Mouse (Mus musculus) hindbrain, embryonic 15.5 days (tissue): ENCODE results near the gene Rtca. TPM values are rescaled to one million over a fixed set of nuclear protein-coding genes. Genes with fewer than 3 reads are reported as not detected.

Experiments
- ATAC-seq: fragments of 200-750 bp; cut with Nextera tagmentation; 2 replicates; pipeline ENCODE4 v1.8.0; 2017; ENCODE audit warnings: low read depth, moderate number of reproducible peaks, moderate TSS enrichment; ENCODE audit not compliant: low FRiP score
- H3K27ac ChIP-seq: fragments of 300-500 bp; sonication (generic); replicated peaks from 2 replicates; pipeline ENCODE4 v1.5.1; 2015; ENCODE audit warnings: mild to moderate bottlenecking, inconsistent platforms
- H3K27me3 ChIP-seq: fragments of 300-500 bp; sonication (generic); 2 replicates; pipeline ENCODE4 v1.6.1; 2015; ENCODE audit warnings: control low read depth, inconsistent platforms
- H3K36me3 ChIP-seq: fragments of 300-500 bp; sonication (generic); 2 replicates; pipeline ENCODE4 v1.6.1; 2015; ENCODE audit warnings: control low read depth, inconsistent platforms
- H3K4me1 ChIP-seq: fragments of 300-500 bp; sonication (generic); replicated peaks from 2 replicates; pipeline ENCODE4 v1.6.1; 2015; ENCODE audit warnings: control low read depth, inconsistent platforms
- H3K4me2 ChIP-seq: fragments of 300-500 bp; sonication (generic); 2 replicates; pipeline ENCODE4 v1.6.1; 2015; ENCODE audit warnings: moderate library complexity, mild to moderate bottlenecking, inconsistent platforms
- H3K4me3 ChIP-seq: fragments of 300-500 bp; sonication (generic); 2 replicates; pipeline ENCODE4 v1.5.1; 2015; ENCODE audit warnings: mild to moderate bottlenecking, inconsistent platforms
- H3K9ac ChIP-seq: fragments of 300-500 bp; sonication (generic); 2 replicates; pipeline ENCODE4 v1.6.1; 2015; ENCODE audit warnings: inconsistent platforms
- H3K9me3 ChIP-seq: fragments of 300-500 bp; sonication (generic); 2 replicates; pipeline ENCODE4 v1.6.1; 2016; ENCODE audit warnings: control low read depth, inconsistent platforms
- WGBS: fragments of 180-500 bp; shearing (Covaris S2); methylation state at CpG from one replicate; pipeline ENCODE4 v1.1.7; 2015; 5-methylcytosine and 5-hydroxymethylcytosine counted together
- polyA plus RNA-seq: library from polyadenylated mRNA; unstranded; fragments of >200 nt; fragmentation: Nextera tagmentation; extraction: Ambion mirVana; gene quantifications from 2 replicates; pipeline ENCODE4 v1.2.1, GENCODE M21; 2015

Gene Rtca
- polyA plus RNA-seq, 1 experiment from 2014 or later, result 109 TPM

DNA sequence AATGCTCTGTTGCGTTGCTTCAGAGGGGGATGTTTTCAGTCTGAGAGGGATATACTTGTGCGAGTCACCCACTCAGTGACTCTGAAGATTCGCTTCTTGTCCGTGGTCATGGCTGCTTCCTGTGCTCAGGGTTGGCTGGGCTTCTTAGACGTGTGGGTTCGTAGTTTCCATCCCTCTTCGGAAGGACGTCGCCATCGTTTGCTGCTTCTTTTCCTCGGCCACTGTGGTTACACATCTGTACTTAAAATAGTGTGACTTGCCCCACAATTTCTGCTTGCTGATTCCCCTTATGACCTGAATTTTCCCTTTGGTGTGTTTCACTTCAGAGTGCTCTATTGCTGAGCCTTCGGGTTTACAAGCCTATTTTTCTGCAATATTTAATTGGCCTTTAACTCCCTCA, 42.3 kb downstream of the Rtca start:
- H3K36me3 ChIP-seq, result no peaks in the 10 kb centered on the region
- H3K4me2 ChIP-seq, result no peak overlapping the region
- WGBS, result 93% methylated on average over 12 of the region's 12 CpGs
- no peak overlapping the region for H3K27ac ChIP-seq
- H3K9me3 ChIP-seq, result no peaks in the 10 kb centered on the region
- no peak for ATAC-seq
- H3K4me3 ChIP-seq, result no peak overlapping the region
- no peaks in the 10 kb centered on the region for H3K4me1 ChIP-seq
- no peaks in the 10 kb centered on the region for H3K27me3 ChIP-seq
- no peak overlapping the region for H3K9ac ChIP-seq

- ATAC-seq, result no peak
- H3K4me3 ChIP-seq, result no peak overlapping the region
These were observed 43.7 kb downstream of the Rtca start for GRCm38 (mm10) chr3:116464318-116464717.

DNA sequence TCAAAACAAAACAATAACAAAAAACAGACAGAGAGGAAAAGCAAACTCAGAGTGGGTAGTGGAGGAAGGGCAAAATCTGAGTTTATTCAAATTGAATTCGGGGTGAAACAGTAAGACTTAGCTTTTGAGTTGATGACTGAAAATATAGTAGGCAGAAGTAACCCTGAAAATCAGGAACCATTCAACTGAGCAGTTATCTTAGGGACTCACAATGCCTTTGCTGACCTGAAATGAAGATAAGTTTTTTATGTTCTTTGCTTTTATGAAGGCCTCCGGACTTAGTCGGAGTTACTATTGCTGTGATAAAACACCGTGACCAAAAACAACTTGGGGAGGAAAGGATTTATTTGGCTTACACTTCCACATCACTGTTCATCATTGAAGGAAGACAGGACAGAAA, 47.0 kb downstream of the Rtca start:
- Histone ChIP-seq H3K27me3 (no peaks in the 10 kb centered on the region), H3K4me1 (no peaks in the 10 kb centered on the region), H3K4me2 (no peak overlapping the region), H3K27ac (no peak overlapping the region), H3K9ac (no peak overlapping the region), H3K36me3 (no peaks in the 10 kb centered on the region), H3K9me3 (0 out of 2 replicates have a peak, but pooled peaks cover 4% of the 10 kb centered on the region), H3K4me3 (no peak overlapping the region)
- ATAC-seq, result no peak
- 90% methylated on average over 4 of the region's 4 CpGs for WGBS

More at GRCm38 (mm10) chr3:116464318-116464717, 43.7 kb downstream of the Rtca start:
- no peaks in the 10 kb centered on the region for H3K27me3 ChIP-seq
- H3K9me3 ChIP-seq, result no peaks in the 10 kb centered on the region
- no peak overlapping the region for H3K4me2 ChIP-seq
- H3K9ac ChIP-seq, result no peak overlapping the region
- no peaks in the 10 kb centered on the region for H3K4me1 ChIP-seq
- no peaks in the 10 kb centered on the region for H3K36me3 ChIP-seq
- 55% methylated on average over 2 of the region's 2 CpGs for WGBS
- no peak overlapping the region for H3K27ac ChIP-seq

- Histone ChIP-seq H3K27me3 (no peaks in the 10 kb centered on the region), H3K27ac (no peak overlapping the region), H3K36me3 (no peaks in the 10 kb centered on the region), H3K4me1 (no peaks in the 10 kb centered on the region), H3K4me2 (no peak overlapping the region), H3K9ac (no peak overlapping the region), H3K9me3 (0 out of 2 replicates have a peak, but pooled peaks cover 4% of the 10 kb centered on the region), H3K4me3 (no peak overlapping the region)
- WGBS, result 81% methylated on average over 1 of the region's 1 CpGs
- no peak for ATAC-seq
These were observed 53.5 kb downstream of the Rtca start for GRCm38 (mm10) chr3:116454529-116454928.

- 94% methylated on average over 3 of the region's 3 CpGs for WGBS
- no peak overlapping the region for H3K9ac ChIP-seq
- H3K27ac ChIP-seq, result no peak overlapping the region
- ATAC-seq, result no peak
- H3K4me3 ChIP-seq, result no peak overlapping the region
- no peak overlapping the region for H3K4me2 ChIP-seq
- no peaks in the 10 kb centered on the region for H3K4me1 ChIP-seq
- no peaks in the 10 kb centered on the region for H3K9me3 ChIP-seq
- no peaks in the 10 kb centered on the region for H3K36me3 ChIP-seq
- H3K27me3 ChIP-seq, result no peaks in the 10 kb centered on the region
These were observed 57.3 kb downstream of the Rtca start for GRCm38 (mm10) chr3:116450741-116451140.

GRCm38 (mm10) chr3:116444327-116444726, 63.7 kb downstream of the Rtca start:
- Histone ChIP-seq H3K9ac (no peak overlapping the region), H3K4me2 (no peak overlapping the region), H3K27ac (no peak overlapping the region), H3K4me3 (no peak overlapping the region), H3K9me3 (no peaks in the 10 kb centered on the region), H3K27me3 (no peaks in the 10 kb centered on the region), H3K36me3 (no peaks in the 10 kb centered on the region), H3K4me1 (no peaks in the 10 kb centered on the region)
- ATAC-seq, result no peak
- 89% methylated on average over 9 of the region's 9 CpGs for WGBS

GRCm38 (mm10) chr3:116442788-116443187, 65.2 kb downstream of the Rtca start:
- no peak for ATAC-seq
- Histone ChIP-seq H3K4me1 (no peaks in the 10 kb centered on the region), H3K9me3 (no peaks in the 10 kb centered on the region), H3K9ac (no peak overlapping the region), H3K27me3 (no peaks in the 10 kb centered on the region), H3K27ac (no peak overlapping the region), H3K36me3 (no peaks in the 10 kb centered on the region), H3K4me2 (no peak overlapping the region), H3K4me3 (no peak overlapping the region)
- 82% methylated on average over 1 of the region's 1 CpGs for WGBS

GRCm38 (mm10) chr3:116441518-116442205, 66.3 kb downstream of the Rtca start:
- H3K36me3 ChIP-seq, result no peaks in the 10 kb centered on the region
- no peak overlapping the region for H3K4me3 ChIP-seq
- H3K4me2 ChIP-seq, result no peak overlapping the region
- no peak overlapping the region for H3K9ac ChIP-seq
- H3K9me3 ChIP-seq, result no peaks in the 10 kb centered on the region
- 89% methylated on average over 15 of the region's 15 CpGs for WGBS
- no peaks in the 10 kb centered on the region for H3K27me3 ChIP-seq
- no peaks in the 10 kb centered on the region for H3K4me1 ChIP-seq
- no peak overlapping the region for H3K27ac ChIP-seq
- no peak for ATAC-seq

DNA sequence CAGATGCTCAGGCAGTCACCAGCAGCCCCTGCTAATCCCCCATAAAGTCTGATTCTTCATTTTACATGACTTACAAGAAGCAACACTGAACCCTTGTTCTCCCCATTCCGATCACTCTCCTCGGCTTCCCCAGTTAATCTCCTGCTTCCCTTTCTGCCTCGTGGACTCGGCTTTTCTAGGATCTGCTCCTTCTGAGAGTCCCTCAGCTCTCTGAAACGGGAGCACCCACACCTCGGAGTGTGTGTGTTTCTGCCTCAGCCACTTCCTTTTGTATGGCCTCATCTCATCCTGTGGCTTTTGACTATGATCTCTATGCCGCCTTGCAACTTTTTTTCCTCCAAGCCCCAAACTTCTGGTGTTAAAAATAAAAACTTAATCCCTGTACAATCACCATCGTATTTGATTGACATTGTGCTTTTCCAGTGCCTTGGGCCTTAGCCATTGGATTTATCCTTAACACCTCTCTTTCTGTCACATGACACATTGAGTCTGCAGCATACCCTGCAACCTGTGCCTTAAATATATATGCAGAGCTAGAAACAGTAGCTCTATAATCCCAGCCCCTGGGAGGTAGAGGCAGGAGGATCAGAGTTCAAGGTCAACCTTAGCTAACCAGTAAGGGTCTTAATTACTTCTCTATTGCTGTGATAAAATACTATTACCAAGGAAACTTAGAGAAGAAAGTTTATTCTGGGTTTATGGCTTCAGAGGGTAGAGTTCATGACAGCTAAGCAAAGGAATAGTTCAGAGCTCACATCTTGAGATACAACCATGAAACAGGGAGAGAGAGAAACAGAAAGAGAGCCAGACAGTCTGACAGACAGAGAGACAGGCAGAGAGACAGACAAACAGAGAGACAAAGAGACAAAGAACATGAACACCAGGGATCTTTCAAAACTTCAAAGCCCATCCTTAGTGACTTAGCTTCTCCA, 67.7 kb downstream of the Rtca start:
- ATAC-seq, result no peak
- Histone ChIP-seq H3K27ac (no peak overlapping the region), H3K4me2 (no peak overlapping the region), H3K36me3 (no peaks in the 10 kb centered on the region), H3K27me3 (no peaks in the 10 kb centered on the region), H3K4me1 (no peaks in the 10 kb centered on the region), H3K9ac (no peak overlapping the region), H3K9me3 (no peaks in the 10 kb centered on the region), H3K4me3 (no peak overlapping the region)
- WGBS, result 81% methylated on average over 8 of the region's 8 CpGs

Other genes starting within 250 kb of the Rtca start
- 3.4 and 3.9 TPM in 2 replicates for gene Cdc14a, start 84.2 kb downstream of the Rtca start, polyA plus RNA-seq
- gene Dbt, start 4.9 kb upstream of the Rtca start, polyA plus RNA-seq, result 12.9 and 13.5 TPM in 2 replicates
- gene Lrrc39, start 54.8 kb upstream of the Rtca start, polyA plus RNA-seq, result 0.31 and 0.45 TPM in 2 replicates
- gene Sass6, start 86.8 kb upstream of the Rtca start, polyA plus RNA-seq, result 13.1 and 13.7 TPM in 2 replicates
- 24.3 and 25.1 TPM in 2 replicates for gene Trmt13, start 106.4 kb upstream of the Rtca start, polyA plus RNA-seq
- 60.6 and 65.4 TPM in 2 replicates for gene Mfsd14a, start 154.5 kb upstream of the Rtca start, polyA plus RNA-seq
- not detected in 2 replicates for gene Gm43191, start 173.1 kb upstream of the Rtca start, polyA plus RNA-seq
- 8.0 and 8.7 TPM in 2 replicates for gene Slc35a3, start 204.6 kb upstream of the Rtca start, polyA plus RNA-seq